Mouse (Mus musculus) ovary, adult 18-20 months (tissue): ENCODE data around the gene Adgb.

Source experiments
- DNase-seq: peaks from one replicate; pipeline ENCODE4 v3.0.0; 2022; ENCODE audit warnings: low spot score, mixed read lengths

Gene Adgb

GRCm38 (mm10) chr10:10350550-10350949 is 121.6 kb downstream of the Adgb start:
- no peak for DNase-seq

- no peak for DNase-seq
These were observed 128.2 kb downstream of the Adgb start for GRCm38 (mm10) chr10:10343930-10344329.

- no peak for DNase-seq
These were observed 146.6 kb downstream of the Adgb start for GRCm38 (mm10) chr10:10325560-10325959.

- DNase-seq = no peak
These were observed 149.2 kb downstream of the Adgb start for GRCm38 (mm10) chr10:10322961-10323360.

GRCm38 (mm10) chr10:10321119-10321781 is 150.9 kb downstream of the Adgb start:
- peak; percentile 46 for DNase-seq

- no peak for DNase-seq
These were observed 151.6 kb downstream of the Adgb start for GRCm38 (mm10) chr10:10320364-10321083.

GRCm38 (mm10) chr10:10318086-10318485 is 154.0 kb downstream of the Adgb start:
- no peak for DNase-seq

GRCm38 (mm10) chr10:10315631-10316030 is 156.5 kb downstream of the Adgb start:
- no peak for DNase-seq

GRCm38 (mm10) chr10:10314521-10314920 is 157.6 kb downstream of the Adgb start:
- DNase-seq = no peak

GRCm38 (mm10) chr10:10309877-10310426 is 162.2 kb downstream of the Adgb start:
- no peak for DNase-seq

GRCm38 (mm10) chr10:10309056-10309455 is 163.1 kb downstream of the Adgb start:
- DNase-seq = no peak

- DNase-seq = no peak
These were observed 164.7 kb downstream of the Adgb start for GRCm38 (mm10) chr10:10307384-10307783.

- DNase-seq = no peak
These were observed 167.8 kb downstream of the Adgb start for GRCm38 (mm10) chr10:10304370-10304769.

GRCm38 (mm10) chr10:10301692-10302091 is 170.4 kb downstream of the Adgb start:
- DNase-seq = no peak

- DNase-seq = no peak
These were observed 171.1 kb downstream of the Adgb start for GRCm38 (mm10) chr10:10300915-10301439.

GRCm38 (mm10) chr10:10299987-10300386 is 172.1 kb downstream of the Adgb start:
- DNase-seq = no peak

- no peak for DNase-seq
These were observed 184.8 kb downstream of the Adgb start for GRCm38 (mm10) chr10:10287221-10287867.
